Mouse (Mus musculus): ENCODE measurements around the gene Cacng4. TPM values are rescaled to one million over a fixed set of nuclear protein-coding genes. Genes with fewer than 3 reads are reported as not detected.

Cacng4 gene
- polyA plus RNA-seq, 1 experiment, result 0.74 TPM

DNA sequence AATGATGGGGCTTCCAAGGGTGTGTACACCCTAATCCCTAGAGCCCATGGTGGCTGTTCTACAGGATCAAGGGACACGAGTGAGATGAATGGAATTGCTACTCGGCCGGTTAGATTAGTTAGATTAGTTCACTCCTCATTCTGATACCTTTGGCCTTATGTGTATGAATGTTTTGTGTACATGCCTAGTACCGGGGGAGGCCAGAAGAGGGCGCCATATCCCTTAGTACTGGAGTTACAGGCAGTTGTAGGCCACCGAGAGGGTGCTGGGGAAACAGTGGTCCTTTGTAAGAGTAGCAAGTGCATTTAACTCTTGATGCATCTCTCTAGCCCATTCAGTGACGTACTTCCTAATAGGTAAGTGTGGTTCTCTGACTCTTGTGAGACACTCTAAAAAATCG, 14.2 kb upstream of the Cacng4 start:
- Histone ChIP-seq H3K79me3 (ENCODE audit: low read depth) (no peaks in the 10 kb centered on the region), H3K27me3 (ENCODE audit: control insufficient read depth, insufficient read depth, insufficient read length) (peaks cover 36% of the 10 kb centered on the region), H3K36me3 (ENCODE audit: control insufficient read depth, insufficient read depth) (no peaks in the 10 kb centered on the region), H3K79me2 (ENCODE audit: control insufficient read depth, insufficient read depth) (no peaks in the 10 kb centered on the region), H3ac (ENCODE audit: control insufficient read depth, insufficient read length, low read depth) (no peak overlapping the region), H3K4me3 (ENCODE audit: insufficient read depth, poor library complexity, severe bottlenecking) (no peak overlapping the region)
- TF ChIP-seq FOSL1 (IDR thresholded peaks at IDR 0.05; ENCODE audit: insufficient read depth, low read length, poor library complexity, severe bottlenecking), result no peak

DNA sequence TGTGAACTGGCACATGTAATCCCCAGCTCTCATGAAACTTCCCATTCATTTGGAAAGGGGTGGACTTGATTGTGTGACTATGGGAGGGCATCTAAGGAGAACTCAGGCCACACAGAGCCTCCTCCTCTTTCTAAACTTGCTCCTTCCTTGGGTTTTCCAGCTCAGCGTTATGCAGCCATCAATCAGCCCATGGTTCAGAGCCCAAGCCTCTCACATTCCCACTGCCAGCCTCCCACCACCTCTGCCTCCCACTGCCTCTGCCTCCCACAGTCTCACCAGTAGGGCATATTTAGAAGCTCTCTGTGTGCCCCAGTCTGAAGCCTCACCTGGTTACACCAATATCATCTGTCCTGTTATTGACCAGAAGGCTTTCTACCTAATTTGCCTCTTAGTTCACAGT, 11.7 kb upstream of the Cacng4 start:
- H3K27me3 ChIP-seq (ENCODE audit: control insufficient read depth, insufficient read depth, insufficient read length), result peaks cover 22% of the 10 kb centered on the region
- no peaks in the 10 kb centered on the region for H3K36me3 ChIP-seq (ENCODE audit: control insufficient read depth, insufficient read depth)
- no peaks in the 10 kb centered on the region for H3K79me2 ChIP-seq (ENCODE audit: control insufficient read depth, insufficient read depth)
- no peak overlapping the region for H3ac ChIP-seq (ENCODE audit: control insufficient read depth, insufficient read length, low read depth)
- no peak overlapping the region for H3K4me3 ChIP-seq (ENCODE audit: insufficient read depth, poor library complexity, severe bottlenecking)
- H3K79me3 ChIP-seq (ENCODE audit: low read depth), result no peaks in the 10 kb centered on the region
- TF ChIP-seq FOSL1 (IDR thresholded peaks at IDR 0.05; ENCODE audit: insufficient read depth, low read length, poor library complexity, severe bottlenecking) (no peak), MYOD1 (IDR thresholded peaks at IDR 0.05; ENCODE audit: control insufficient read depth, insufficient read length, low read depth) (no peak), CTCF (IDR thresholded peaks at IDR 0.05; ENCODE audit: control insufficient read depth, insufficient read depth, insufficient read length) (no peak), CEBPB (IDR thresholded peaks at IDR 0.05; ENCODE audit: low read depth) (no peak), MAX (IDR thresholded peaks at IDR 0.05) (no peak), MYOG (IDR thresholded peaks at IDR 0.05; ENCODE audit: control insufficient read depth, extremely low read depth, insufficient read length) (no peak), USF1 (IDR thresholded peaks at IDR 0.05; ENCODE audit: low read depth) (no peak)

- no peaks in the 10 kb centered on the region for H3K79me2 ChIP-seq (ENCODE audit: control insufficient read depth, insufficient read depth)
- no peak overlapping the region for H3K4me3 ChIP-seq (ENCODE audit: insufficient read depth, poor library complexity, severe bottlenecking)
- H3K27me3 ChIP-seq (ENCODE audit: control insufficient read depth, insufficient read depth, insufficient read length), result peaks cover 22% of the 10 kb centered on the region
- H3K79me3 ChIP-seq (ENCODE audit: low read depth), result no peaks in the 10 kb centered on the region
- TF ChIP-seq MYOG (IDR thresholded peaks at IDR 0.05; ENCODE audit: control insufficient read depth, extremely low read depth, insufficient read length) (no peak), MYOD1 (IDR thresholded peaks at IDR 0.05; ENCODE audit: control insufficient read depth, insufficient read length, low read depth) (no peak), CEBPB (IDR thresholded peaks at IDR 0.05; ENCODE audit: low read depth) (no peak), USF1 (IDR thresholded peaks at IDR 0.05; ENCODE audit: low read depth) (no peak), FOSL1 (IDR thresholded peaks at IDR 0.05; ENCODE audit: insufficient read depth, low read length, poor library complexity, severe bottlenecking) (no peak), MAX (IDR thresholded peaks at IDR 0.05) (no peak), CTCF (IDR thresholded peaks at IDR 0.05; ENCODE audit: control insufficient read depth, insufficient read depth, insufficient read length) (no peak)
- no peaks in the 10 kb centered on the region for H3K36me3 ChIP-seq (ENCODE audit: control insufficient read depth, insufficient read depth)
- H3ac ChIP-seq (ENCODE audit: control insufficient read depth, insufficient read length, low read depth), result no peak overlapping the region
Measured at GRCm38 (mm10) chr11:107801946-107802345, 7.6 kb upstream of the Cacng4 start.

GRCm38 (mm10) chr11:107799331-107799730, 5.0 kb upstream of the Cacng4 start:
- no peaks in the 10 kb centered on the region for H3K79me2 ChIP-seq (ENCODE audit: control insufficient read depth, insufficient read depth)
- no peak for TF ChIP-seq FOSL1 (IDR thresholded peaks at IDR 0.05; ENCODE audit: insufficient read depth, low read length, poor library complexity, severe bottlenecking)
- TF ChIP-seq CTCF (IDR thresholded peaks at IDR 0.05; ENCODE audit: control insufficient read depth, insufficient read depth, insufficient read length), result no peak
- no peak for TF ChIP-seq USF1 (IDR thresholded peaks at IDR 0.05; ENCODE audit: low read depth)
- no peak for TF ChIP-seq MYOG (IDR thresholded peaks at IDR 0.05; ENCODE audit: control insufficient read depth, extremely low read depth, insufficient read length)
- no peak for TF ChIP-seq CEBPB (IDR thresholded peaks at IDR 0.05; ENCODE audit: low read depth)
- no peak for TF ChIP-seq MYOD1 (IDR thresholded peaks at IDR 0.05; ENCODE audit: control insufficient read depth, insufficient read length, low read depth)
- TF ChIP-seq MAX (IDR thresholded peaks at IDR 0.05), result no peak
- no peak overlapping the region for H3ac ChIP-seq (ENCODE audit: control insufficient read depth, insufficient read length, low read depth)
- H3K27me3 ChIP-seq (ENCODE audit: control insufficient read depth, insufficient read depth, insufficient read length), result peaks cover 39% of the 10 kb centered on the region
- H3K36me3 ChIP-seq (ENCODE audit: control insufficient read depth, insufficient read depth), result no peaks in the 10 kb centered on the region
- H3K4me3 ChIP-seq (ENCODE audit: insufficient read depth, poor library complexity, severe bottlenecking), result no peak overlapping the region
- no peaks in the 10 kb centered on the region for H3K79me3 ChIP-seq (ENCODE audit: low read depth)

- no peak overlapping the region for H3K4me3 ChIP-seq (ENCODE audit: insufficient read depth, poor library complexity, severe bottlenecking)
- no peaks in the 10 kb centered on the region for H3K79me2 ChIP-seq (ENCODE audit: control insufficient read depth, insufficient read depth)
- H3K79me3 ChIP-seq (ENCODE audit: low read depth), result no peaks in the 10 kb centered on the region
- H3K36me3 ChIP-seq (ENCODE audit: control insufficient read depth, insufficient read depth), result no peaks in the 10 kb centered on the region
- H3ac ChIP-seq (ENCODE audit: control insufficient read depth, insufficient read length, low read depth), result no peak overlapping the region
- TF ChIP-seq CTCF (IDR thresholded peaks at IDR 0.05; ENCODE audit: control insufficient read depth, insufficient read depth, insufficient read length) (no peak), MYOD1 (IDR thresholded peaks at IDR 0.05; ENCODE audit: control insufficient read depth, insufficient read length, low read depth) (no peak), MAX (IDR thresholded peaks at IDR 0.05) (no peak), CEBPB (IDR thresholded peaks at IDR 0.05; ENCODE audit: low read depth) (no peak), MYOG (IDR thresholded peaks at IDR 0.05; ENCODE audit: control insufficient read depth, extremely low read depth, insufficient read length) (no peak), USF1 (IDR thresholded peaks at IDR 0.05; ENCODE audit: low read depth) (no peak), FOSL1 (IDR thresholded peaks at IDR 0.05; ENCODE audit: insufficient read depth, low read length, poor library complexity, severe bottlenecking) (no peak)
- peaks cover 49% of the 10 kb centered on the region for H3K27me3 ChIP-seq (ENCODE audit: control insufficient read depth, insufficient read depth, insufficient read length)
Measured at GRCm38 (mm10) chr11:107796346-107796745, 2.0 kb upstream of the Cacng4 start.

DNA sequence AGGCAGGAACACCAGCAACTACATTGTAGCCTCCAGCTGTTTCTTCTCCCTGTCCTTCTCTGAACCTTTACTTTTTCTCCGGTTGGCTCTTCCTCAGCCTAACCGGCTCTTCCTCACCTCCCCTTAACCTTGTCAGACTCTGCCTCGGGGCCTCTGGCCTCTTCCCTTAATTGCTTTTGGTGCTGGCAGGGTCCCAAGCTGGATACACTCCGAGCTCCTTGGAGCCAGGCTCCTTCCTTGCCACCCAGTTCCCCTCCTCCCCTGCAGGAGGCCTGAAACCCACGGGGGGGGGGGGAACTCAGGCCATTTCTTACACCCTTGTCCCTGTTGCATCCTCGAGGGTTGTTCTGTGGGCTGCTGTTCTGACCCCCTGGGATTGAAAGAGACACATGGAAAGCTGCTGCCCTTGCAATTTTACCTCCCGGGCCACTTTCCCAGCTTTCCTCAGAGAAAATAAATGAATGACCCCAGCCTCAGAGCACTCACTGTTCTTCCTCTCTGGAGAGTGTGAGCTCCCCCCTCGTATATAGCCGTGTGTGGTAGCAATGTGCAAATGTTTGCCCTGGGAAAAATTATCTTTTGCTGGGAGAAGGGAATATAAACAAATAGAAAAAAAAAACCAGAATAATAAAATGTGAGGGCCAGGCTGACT, 1.2 kb upstream of the Cacng4 start:
- H3K27me3 ChIP-seq (ENCODE audit: control insufficient read depth, insufficient read depth, insufficient read length), result peaks cover 55% of the 10 kb centered on the region

More for the DNA sequence above, 1.2 kb upstream of the Cacng4 start:
- Histone ChIP-seq H3K79me2 (ENCODE audit: control insufficient read depth, insufficient read depth) (no peaks in the 10 kb centered on the region), H3K36me3 (ENCODE audit: control insufficient read depth, insufficient read depth) (no peaks in the 10 kb centered on the region), H3K79me3 (ENCODE audit: low read depth) (no peaks in the 10 kb centered on the region), H3K4me3 (ENCODE audit: insufficient read depth, poor library complexity, severe bottlenecking) (no peak overlapping the region), H3ac (ENCODE audit: control insufficient read depth, insufficient read length, low read depth) (no peak overlapping the region)
- no peak for TF ChIP-seq MYOG (IDR thresholded peaks at IDR 0.05; ENCODE audit: control insufficient read depth, extremely low read depth, insufficient read length)
- no peak for TF ChIP-seq MAX (IDR thresholded peaks at IDR 0.05)
- TF ChIP-seq FOSL1 (IDR thresholded peaks at IDR 0.05; ENCODE audit: insufficient read depth, low read length, poor library complexity, severe bottlenecking), result no peak
- no peak for TF ChIP-seq CEBPB (IDR thresholded peaks at IDR 0.05; ENCODE audit: low read depth)
- no peak for TF ChIP-seq MYOD1 (IDR thresholded peaks at IDR 0.05; ENCODE audit: control insufficient read depth, insufficient read length, low read depth)
- TF ChIP-seq CTCF (IDR thresholded peaks at IDR 0.05; ENCODE audit: control insufficient read depth, insufficient read depth, insufficient read length), result no peak
- TF ChIP-seq USF1 (IDR thresholded peaks at IDR 0.05; ENCODE audit: low read depth), result no peak

All from C2C12 (cell line).